Mouse (Mus musculus) stomach, embryonic 15.5 days (tissue): ENCODE measurements around the gene Nadsyn1. TPM values are rescaled to one million over a fixed set of nuclear protein-coding genes. Genes with fewer than 3 reads are reported as not detected.
A peak's percentile ranks its signal among the peaks of the same experiment; 100 is the strongest.

Experiments used
- ATAC-seq: fragments of 200-750 bp; cut with Nextera tagmentation; 2 replicates; pipeline ENCODE4 v1.8.0; 2017; ENCODE audit warnings: low read depth, moderate number of reproducible peaks, moderate TSS enrichment; ENCODE audit not compliant: insufficient read depth, low FRiP score
- H3K27ac ChIP-seq: fragments of 300-500 bp; sonication (generic); 2 replicates; pipeline ENCODE4 v1.5.1; 2015; ENCODE audit warnings: mild to moderate bottlenecking, inconsistent platforms
- H3K27me3 ChIP-seq: fragments of 300-500 bp; sonication (generic); replicated peaks from 2 replicates; pipeline ENCODE4 v1.6.1; 2015; ENCODE audit warnings: inconsistent platforms
- H3K36me3 ChIP-seq: fragments of 300-500 bp; sonication (generic); 2 replicates; pipeline ENCODE4 v1.6.1; 2015; ENCODE audit warnings: inconsistent platforms
- H3K4me1 ChIP-seq: fragments of 300-500 bp; sonication (generic); 2 replicates; pipeline ENCODE4 v1.6.1; 2015; ENCODE audit warnings: inconsistent platforms
- H3K4me2 ChIP-seq: fragments of 300-500 bp; sonication (generic); 2 replicates; pipeline ENCODE4 v1.6.1; 2015; ENCODE audit warnings: mild to moderate bottlenecking, inconsistent platforms
- H3K4me3 ChIP-seq: fragments of 300-500 bp; sonication (generic); replicated peaks from 2 replicates; pipeline ENCODE4 v1.5.1; 2015; ENCODE audit warnings: inconsistent platforms
- H3K9ac ChIP-seq: fragments of 300-500 bp; sonication (generic); 2 replicates; pipeline ENCODE4 v1.6.1; 2015; ENCODE audit warnings: inconsistent platforms
- H3K9me3 ChIP-seq: fragments of 300-500 bp; sonication (generic); 2 replicates; pipeline ENCODE4 v1.6.1; 2016; ENCODE audit warnings: inconsistent platforms
- whole genome bisulfite sequencing: fragments of 180-500 bp; shearing (Covaris S2); methylation state at CpG from one replicate; pipeline ENCODE4 v1.1.7; 2015; 5-methylcytosine and 5-hydroxymethylcytosine counted together
- polyA plus RNA-seq: library from polyadenylated mRNA; unstranded; fragments of >200 nt; fragmentation: Nextera tagmentation; extraction: Ambion mirVana; gene quantifications from 2 replicates; pipeline ENCODE4 v1.2.1, GENCODE M21; 2015

The Nadsyn1 gene
- polyA plus RNA-seq, 1 experiment from 2014 or later = 12.3 TPM

GRCm38 (mm10) chr7:143800770-143801169 lies 21.9 kb downstream of the Nadsyn1 start:
- peak; percentile 68 for ATAC-seq

GRCm38 (mm10) chr7:143798783-143799182 lies 23.9 kb downstream of the Nadsyn1 start:
- H3K27ac ChIP-seq = no peak overlapping the region
- H3K9ac ChIP-seq = no peak overlapping the region
- ATAC-seq = no peak
- H3K36me3 ChIP-seq = peaks cover 43% of the 10 kb centered on the region
- no peak overlapping the region for H3K4me2 ChIP-seq
- WGBS = 83% methylated on average over 4 of the region's 4 CpGs
- no peak overlapping the region for H3K4me3 ChIP-seq
- H3K9me3 ChIP-seq = no peaks in the 10 kb centered on the region
- H3K27me3 ChIP-seq = no peaks in the 10 kb centered on the region
- H3K4me1 ChIP-seq = no peaks in the 10 kb centered on the region

More at GRCm38 (mm10) chr7:143800770-143801169, 21.9 kb downstream of the Nadsyn1 start:
- 65% methylated on average over 1 of the region's 1 CpGs for WGBS
- H3K9ac ChIP-seq = no peak overlapping the region
- H3K4me3 ChIP-seq = no peak overlapping the region
- H3K36me3 ChIP-seq = peaks cover 40% of the 10 kb centered on the region
- H3K9me3 ChIP-seq = no peaks in the 10 kb centered on the region
- 0 out of 2 replicates have a peak, but pooled peaks cover 10% of the 10 kb centered on the region for H3K4me1 ChIP-seq
- no peak overlapping the region for H3K4me2 ChIP-seq
- peak overlapping the region; percentile 48 for H3K27ac ChIP-seq
- H3K27me3 ChIP-seq = no peaks in the 10 kb centered on the region

DNA sequence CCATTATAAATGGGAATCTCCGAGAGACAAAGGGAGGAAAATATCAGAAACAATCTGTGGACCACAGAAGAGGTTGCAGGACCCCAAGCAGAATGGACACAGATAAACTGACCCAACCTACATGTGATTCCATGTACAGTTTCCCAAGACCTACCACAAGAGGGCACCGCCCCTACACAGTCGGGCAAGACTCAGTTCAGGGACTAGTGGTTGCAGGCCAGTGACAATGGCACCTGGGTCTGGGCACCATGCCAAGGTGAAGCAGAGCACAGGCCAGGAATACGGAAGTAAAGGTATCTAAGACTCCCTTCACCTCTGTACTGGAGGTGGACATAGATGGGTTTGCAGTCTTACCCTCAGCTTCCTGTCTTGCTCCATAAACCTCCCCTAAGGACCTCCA lies 29.5 kb downstream of the Nadsyn1 start:
- 59% methylated on average over 4 of the region's 4 CpGs for WGBS
- Histone ChIP-seq H3K4me1 (no peaks in the 10 kb centered on the region), H3K27me3 (no peaks in the 10 kb centered on the region), H3K4me2 (no peak overlapping the region), H3K36me3 (peaks cover 20% of the 10 kb centered on the region), H3K4me3 (no peak overlapping the region), H3K27ac (no peak overlapping the region), H3K9ac (no peak overlapping the region), H3K9me3 (no peaks in the 10 kb centered on the region)
- peak; percentile 84 for ATAC-seq

GRCm38 (mm10) chr7:143792336-143792985 lies 30.2 kb downstream of the Nadsyn1 start:
- Histone ChIP-seq H3K9me3 (no peaks in the 10 kb centered on the region), H3K36me3 (peaks cover 15% of the 10 kb centered on the region; the same call in 1 of the 2 replicates), H3K27ac (no peak overlapping the region), H3K27me3 (no peaks in the 10 kb centered on the region), H3K9ac (no peak overlapping the region), H3K4me2 (no peak overlapping the region), H3K4me1 (no peaks in the 10 kb centered on the region), H3K4me3 (no peak overlapping the region)
- 70% methylated on average over 6 of the region's 6 CpGs for WGBS
- ATAC-seq = no peak

GRCm38 (mm10) chr7:143783996-143784829 lies 38.4 kb downstream of the Nadsyn1 start, which contains the start of gene Mrgpre:
Mrgpre (minus strand) TSS chr7:143784500.
- no peaks in the 10 kb centered on the region for H3K27me3 ChIP-seq
- H3K9me3 ChIP-seq = no peaks in the 10 kb centered on the region
- peaks cover 20% of the 10 kb centered on the region for H3K4me1 ChIP-seq
- H3K9ac ChIP-seq = 0 out of 2 replicates have a peak within 1 kb of the TSS, but pooled peaks have one; percentile 6
- no peaks in the 10 kb centered on the region for H3K36me3 ChIP-seq
- peak within 1 kb of the TSS; percentile 74 for H3K4me2 ChIP-seq
- WGBS = 2% methylated on average over 21 of the region's 21 CpGs
- ATAC-seq = peak; percentile 87
- H3K27ac ChIP-seq = peak within 1 kb of the TSS; percentile 72
- H3K4me3 ChIP-seq = peak within 1 kb of the TSS; percentile 43

DNA sequence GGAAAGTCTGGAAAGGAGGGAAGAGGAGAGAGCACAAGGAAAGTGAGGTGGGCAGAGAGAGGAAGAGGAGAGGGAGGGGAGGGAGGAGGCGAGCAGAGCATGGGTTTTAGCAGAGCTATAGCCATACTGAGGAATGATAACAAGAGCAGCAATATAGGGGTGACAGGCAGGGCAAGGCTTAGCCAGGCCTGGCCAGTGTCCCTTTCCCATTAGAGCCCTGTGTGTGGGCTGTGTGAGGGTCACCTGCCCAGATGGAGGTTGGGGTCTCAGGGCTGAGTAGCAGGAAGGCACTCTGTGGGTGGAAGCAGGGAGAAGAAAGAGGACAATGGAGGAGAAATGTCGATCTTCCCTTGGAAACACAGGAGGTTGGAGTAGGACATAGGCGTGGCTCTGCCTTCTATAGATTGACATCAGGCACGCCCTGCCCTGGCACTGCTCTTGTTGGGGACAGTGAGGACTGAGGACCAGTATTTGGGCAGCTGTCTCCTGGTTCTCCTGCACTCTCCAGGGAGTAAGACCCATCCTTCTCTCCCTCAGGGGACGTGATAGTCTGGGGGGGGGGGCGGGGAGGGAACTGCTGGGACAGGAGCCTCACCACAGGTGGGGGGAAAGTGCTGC lies 39.2 kb downstream of the Nadsyn1 start:
- H3K27ac ChIP-seq = peak overlapping the region; percentile 72
- no peaks in the 10 kb centered on the region for H3K27me3 ChIP-seq
- no peaks in the 10 kb centered on the region for H3K36me3 ChIP-seq
- WGBS = 20% methylated on average over 5 of the region's 6 CpGs
- 0 out of 2 replicates have a peak overlapping the region, but pooled peaks have one; percentile 6 for H3K9ac ChIP-seq
- no peaks in the 10 kb centered on the region for H3K9me3 ChIP-seq
- peak; percentile 59 for ATAC-seq
- H3K4me2 ChIP-seq = peak overlapping the region; percentile 74
- peaks cover 20% of the 10 kb centered on the region for H3K4me1 ChIP-seq
- H3K4me3 ChIP-seq = peak overlapping the region; percentile 43

DNA sequence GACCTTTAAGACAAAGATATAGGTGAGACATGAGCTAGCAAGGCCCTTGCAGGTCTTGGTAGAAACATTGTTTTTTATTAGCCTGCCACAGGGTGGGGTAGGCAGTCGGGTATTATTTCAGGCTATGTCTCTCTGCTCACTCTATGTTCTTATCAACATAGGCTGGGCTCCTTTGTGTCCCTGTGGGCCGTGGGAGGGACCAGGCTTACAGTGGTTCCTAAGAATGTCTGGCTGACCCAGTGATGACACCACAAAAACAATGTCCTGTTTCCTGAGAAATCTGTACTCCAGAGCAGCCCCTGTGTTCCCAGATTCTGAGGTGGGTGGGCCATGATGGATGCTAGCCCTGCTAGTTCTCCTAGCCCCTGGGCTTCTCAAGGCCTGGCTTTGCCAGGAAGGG lies 45.3 kb downstream of the Nadsyn1 start:
- Histone ChIP-seq H3K27me3 (no peaks in the 10 kb centered on the region), H3K27ac (no peak overlapping the region), H3K4me2 (no peak overlapping the region), H3K36me3 (no peaks in the 10 kb centered on the region), H3K9me3 (no peaks in the 10 kb centered on the region), H3K4me1 (no peaks in the 10 kb centered on the region), H3K9ac (no peak overlapping the region), H3K4me3 (no peak overlapping the region)
- ATAC-seq = no peak
- WGBS = 39% methylated on average over 2 of the region's 2 CpGs

- Histone ChIP-seq H3K36me3 (no peaks in the 10 kb centered on the region), H3K27me3 (no peaks in the 10 kb centered on the region), H3K4me3 (no peak overlapping the region), H3K4me2 (no peak overlapping the region), H3K4me1 (no peaks in the 10 kb centered on the region), H3K27ac (no peak overlapping the region), H3K9ac (no peak overlapping the region), H3K9me3 (no peaks in the 10 kb centered on the region)
- ATAC-seq = no peak
- WGBS = 24% methylated on average over 3 of the region's 3 CpGs
These were observed 46.5 kb downstream of the Nadsyn1 start for GRCm38 (mm10) chr7:143776137-143776536.

- Histone ChIP-seq H3K27me3 (peaks cover 1% of the 10 kb centered on the region; the same call in 1 of the 2 replicates), H3K4me2 (no peak overlapping the region), H3K9ac (no peak overlapping the region), H3K36me3 (no peaks in the 10 kb centered on the region), H3K4me1 (no peaks in the 10 kb centered on the region), H3K9me3 (no peaks in the 10 kb centered on the region), H3K4me3 (no peak overlapping the region), H3K27ac (no peak overlapping the region)
- ATAC-seq = no peak; the same call in 1 of the 2 replicates
- WGBS = 34% methylated on average over 1 of the region's 1 CpGs
These were observed 53.2 kb downstream of the Nadsyn1 start for GRCm38 (mm10) chr7:143769461-143769860.

- Histone ChIP-seq H3K27ac (no peak overlapping the region), H3K4me3 (no peak overlapping the region), H3K4me2 (no peak overlapping the region), H3K9ac (no peak overlapping the region), H3K4me1 (no peaks in the 10 kb centered on the region), H3K9me3 (no peaks in the 10 kb centered on the region), H3K36me3 (no peaks in the 10 kb centered on the region), H3K27me3 (peaks cover 4% of the 10 kb centered on the region; the same call in 1 of the 2 replicates)
- no peak for ATAC-seq
- 60% methylated on average over 6 of the region's 6 CpGs for WGBS
These were observed 54.4 kb downstream of the Nadsyn1 start for GRCm38 (mm10) chr7:143768267-143768666.

- H3K4me1 ChIP-seq = no peaks in the 10 kb centered on the region
- H3K9ac ChIP-seq = no peak within 1 kb of the TSS
- H3K4me2 ChIP-seq = no peak within 1 kb of the TSS
- H3K4me3 ChIP-seq = no peak within 1 kb of the TSS
- peaks cover 4% of the 10 kb centered on the region; the same call in 1 of the 2 replicates for H3K27me3 ChIP-seq
- no peaks in the 10 kb centered on the region for H3K9me3 ChIP-seq
- H3K27ac ChIP-seq = no peak within 1 kb of the TSS
- ATAC-seq = no peak
- no peaks in the 10 kb centered on the region for H3K36me3 ChIP-seq
- WGBS = 38% methylated on average over 6 of the region's 6 CpGs
These were observed 55.8 kb downstream of the Nadsyn1 start, which contains the start of gene Mrgprg for GRCm38 (mm10) chr7:143766893-143767292. Mrgprg (minus strand) TSS chr7:143766993.
